Mouse (Mus musculus) CH12.LX (cell line): ENCODE results near the gene Olfr263.

Source experiments
- CTCF ChIP-seq, 2 experiments: IDR thresholded peaks in 1 of 2; conservative IDR thresholded peaks in 1 of 2; 2 replicates each; pipeline ENCODE4 v1.5.1; 2011 to 2012; ENCODE audit warnings: low read depth in 2 of 2, low read length in 2 of 2, improper control_type of control experiment in 1 of 2, inconsistent platforms in 1 of 2, mild to moderate bottlenecking in 1 of 2, moderate library complexity in 1 of 2
- NRF1 ChIP-seq: IDR thresholded peaks from 2 replicates; pipeline ENCODE4 v1.6.1; 2014; ENCODE audit warnings: low read depth, mild to moderate bottlenecking, inconsistent platforms, low read length, improper control_type of control experiment, moderate library complexity
- POLR2A ChIP-seq: IDR thresholded peaks from 2 replicates; pipeline ENCODE4 v1.6.1; 2011; ENCODE audit warnings: low read depth, mild to moderate bottlenecking, improper control_type of control experiment, low read length

GRCm38 (mm10) chr13:21183066-21183465, 53.6 kb downstream of the Olfr263 start:
- TF ChIP-seq NRF1 (no peak), CTCF (conservative IDR thresholded peaks at IDR 0.05 in 1 of 2, IDR thresholded peaks at IDR 0.05 in 1 of 2; ENCODE audit: low read depth in 2 of 2, low read length in 2 of 2) (no peak), POLR2A (no peak)
